Mouse (Mus musculus): Measurements from ENCODE around the gene Cacna2d3.

GRCm38 (mm10) chr14:29095431-29095830, 626.2 kb downstream of the Cacna2d3 start:
- TF ChIP-seq EP300 (IDR thresholded peaks at IDR 0.05; ENCODE audit: low read depth) (no peak), CTCF (IDR thresholded peaks at IDR 0.05; ENCODE audit: low read depth) (no peak)

All from liver, embryonic 14.5 days (tissue).